Mouse (Mus musculus) embryonic facial prominence, embryonic 11.5 days (tissue): ENCODE results near the gene Cfap99. TPM values are rescaled to one million over a fixed set of nuclear protein-coding genes. Genes with fewer than 3 reads are reported as not detected.
A peak's percentile ranks its signal among the peaks of the same experiment; 100 is the strongest.

Source experiments
- ATAC-seq: fragments of 200-750 bp; cut with Nextera tagmentation; replicated peaks from 2 replicates; pipeline ENCODE4 v1.8.0; 2017; ENCODE audit warnings: low read depth; ENCODE audit not compliant: insufficient number of reproducible peaks, low FRiP score, low TSS enrichment
- DNase-seq: peaks from one replicate; pipeline ENCODE4 v3.0.0-alpha.2; 2015; ENCODE audit warnings: low spot score
- H3K27ac ChIP-seq: fragments of 300-500 bp; sonication (generic); replicated peaks from 2 replicates; pipeline ENCODE4 v1.5.1; 2014; ENCODE audit warnings: mild to moderate bottlenecking, low read depth, low read length, control low read depth
- H3K27me3 ChIP-seq: fragments of 300-500 bp; sonication (generic); 2 replicates; pipeline ENCODE4 v1.6.1; 2014; ENCODE audit warnings: mild to moderate bottlenecking, low read length, moderate library complexity, mixed read lengths; ENCODE audit not compliant: control insufficient read depth, insufficient read depth
- H3K36me3 ChIP-seq: fragments of 300-500 bp; sonication (generic); replicated peaks from 2 replicates; pipeline ENCODE4 v1.6.1; 2014; ENCODE audit warnings: low read depth, mild to moderate bottlenecking, low read length, moderate library complexity, mixed read lengths; ENCODE audit not compliant: control insufficient read depth, insufficient read depth
- H3K4me1 ChIP-seq: fragments of 300-500 bp; sonication (generic); 2 replicates; pipeline ENCODE4 v1.6.1; 2014; ENCODE audit warnings: low read length, mixed read lengths; ENCODE audit not compliant: control insufficient read depth, insufficient read depth
- H3K4me2 ChIP-seq: fragments of 300-500 bp; sonication (generic); 2 replicates; pipeline ENCODE4 v1.6.1; 2014; ENCODE audit warnings: low read depth, mild to moderate bottlenecking, control low read depth, low read length, moderate library complexity
- H3K4me3 ChIP-seq: fragments of 300-500 bp; sonication (generic); 2 replicates; pipeline ENCODE4 v1.5.1; 2014; ENCODE audit warnings: low read depth, low read length, control low read depth
- H3K9ac ChIP-seq: fragments of 300-500 bp; sonication (generic); replicated peaks from 2 replicates; pipeline ENCODE4 v1.6.1; 2014; ENCODE audit warnings: mild to moderate bottlenecking, control low read depth, low read length
- H3K9me3 ChIP-seq: fragments of 300-500 bp; sonication (generic); replicated peaks from 2 replicates; pipeline ENCODE4 v1.6.1; 2016; ENCODE audit warnings: mild to moderate bottlenecking, low read length, inconsistent platforms, mixed read lengths; ENCODE audit not compliant: control insufficient read depth
- WGBS: fragments of 180-500 bp; shearing (Covaris S2); extraction: QIAGEN DNeasy Blood & Tissue Kit; methylation state at CpG from one replicate; pipeline ENCODE4 v1.1.7; 2014; 5-methylcytosine and 5-hydroxymethylcytosine counted together
- polyA plus RNA-seq: library from polyadenylated mRNA; unstranded; fragments of >200 nt; fragmentation: Nextera tagmentation; extraction: Ambion mirVana; gene quantifications from 2 replicates; pipeline ENCODE4 v1.2.1, GENCODE M21; 2014

The Cfap99 gene
- polyA plus RNA-seq, 1 experiment from 2014 or later = not detected

- ATAC-seq = no peak
- 48% methylated on average over 4 of the region's 4 CpGs for WGBS
- no peak overlapping the region for H3K4me3 ChIP-seq
- no peaks in the 10 kb centered on the region for H3K9me3 ChIP-seq
- H3K27ac ChIP-seq = no peak overlapping the region
- no peaks in the 10 kb centered on the region for H3K36me3 ChIP-seq
- no peaks in the 10 kb centered on the region for H3K27me3 ChIP-seq
- no peak overlapping the region for H3K4me2 ChIP-seq
- H3K4me1 ChIP-seq = no peaks in the 10 kb centered on the region
- no peak overlapping the region for H3K9ac ChIP-seq
- DNase-seq = no peak
Measured at GRCm38 (mm10) chr5:34252967-34253519, 35.4 kb upstream of the Cfap99 start.

GRCm38 (mm10) chr5:34254309-34254708 lies 34.1 kb upstream of the Cfap99 start:
- no peaks in the 10 kb centered on the region for H3K36me3 ChIP-seq
- DNase-seq = no peak
- H3K9ac ChIP-seq = no peak overlapping the region
- 59% methylated on average over 8 of the region's 8 CpGs for WGBS
- H3K4me1 ChIP-seq = no peaks in the 10 kb centered on the region
- no peak overlapping the region for H3K4me3 ChIP-seq
- no peaks in the 10 kb centered on the region for H3K27me3 ChIP-seq
- no peaks in the 10 kb centered on the region for H3K9me3 ChIP-seq
- H3K4me2 ChIP-seq = no peak overlapping the region
- H3K27ac ChIP-seq = no peak overlapping the region
- no peak for ATAC-seq

GRCm38 (mm10) chr5:34255189-34255588 lies 33.2 kb upstream of the Cfap99 start:
- Histone ChIP-seq H3K9ac (no peak overlapping the region), H3K27me3 (no peaks in the 10 kb centered on the region), H3K27ac (no peak overlapping the region), H3K4me1 (no peaks in the 10 kb centered on the region), H3K9me3 (no peaks in the 10 kb centered on the region), H3K4me3 (no peak overlapping the region), H3K36me3 (no peaks in the 10 kb centered on the region), H3K4me2 (no peak overlapping the region)
- 80% methylated on average over 3 of the region's 3 CpGs for WGBS
- no peak for ATAC-seq
- DNase-seq = no peak

- ATAC-seq = no peak
- Histone ChIP-seq H3K27ac (no peak overlapping the region), H3K27me3 (no peaks in the 10 kb centered on the region), H3K9me3 (no peaks in the 10 kb centered on the region), H3K4me3 (no peak overlapping the region), H3K9ac (no peak overlapping the region), H3K4me1 (no peaks in the 10 kb centered on the region), H3K36me3 (no peaks in the 10 kb centered on the region), H3K4me2 (no peak overlapping the region)
- no peak for DNase-seq
- 64% methylated on average over 3 of the region's 3 CpGs for WGBS
Measured at GRCm38 (mm10) chr5:34259172-34259816, 29.1 kb upstream of the Cfap99 start.

GRCm38 (mm10) chr5:34266065-34266464 lies 22.3 kb upstream of the Cfap99 start:
- Histone ChIP-seq H3K4me3 (no peak overlapping the region), H3K9ac (no peak overlapping the region), H3K4me2 (no peak overlapping the region), H3K4me1 (no peaks in the 10 kb centered on the region), H3K27me3 (no peaks in the 10 kb centered on the region), H3K9me3 (no peaks in the 10 kb centered on the region), H3K27ac (no peak overlapping the region), H3K36me3 (no peaks in the 10 kb centered on the region)
- WGBS = 75% methylated on average over 4 of the region's 4 CpGs
- no peak for ATAC-seq
- no peak for DNase-seq

GRCm38 (mm10) chr5:34269197-34269920 lies 19.0 kb upstream of the Cfap99 start:
- 90% methylated on average over 16 of the region's 16 CpGs for WGBS
- DNase-seq (no peak), ATAC-seq (no peak)
- Histone ChIP-seq H3K27me3 (no peaks in the 10 kb centered on the region), H3K4me1 (no peaks in the 10 kb centered on the region), H3K27ac (no peak overlapping the region), H3K36me3 (no peaks in the 10 kb centered on the region), H3K4me2 (no peak overlapping the region), H3K4me3 (no peak overlapping the region), H3K9ac (no peak overlapping the region), H3K9me3 (no peaks in the 10 kb centered on the region)

GRCm38 (mm10) chr5:34269921-34270465 lies 18.4 kb upstream of the Cfap99 start:
- H3K4me2 ChIP-seq = no peak overlapping the region
- no peaks in the 10 kb centered on the region for H3K36me3 ChIP-seq
- H3K9ac ChIP-seq = no peak overlapping the region
- H3K9me3 ChIP-seq = no peaks in the 10 kb centered on the region
- WGBS = 73% methylated on average over 12 of the region's 12 CpGs
- no peak overlapping the region for H3K4me3 ChIP-seq
- DNase-seq (no peak), ATAC-seq (no peak)
- no peaks in the 10 kb centered on the region for H3K27me3 ChIP-seq
- H3K27ac ChIP-seq = no peak overlapping the region
- no peaks in the 10 kb centered on the region for H3K4me1 ChIP-seq

GRCm38 (mm10) chr5:34271743-34272142 lies 16.7 kb upstream of the Cfap99 start:
- WGBS = 25% methylated on average over 4 of the region's 4 CpGs
- DNase-seq (peak; percentile 45), ATAC-seq (no peak)
- H3K27ac ChIP-seq = no peak overlapping the region
- H3K9me3 ChIP-seq = no peaks in the 10 kb centered on the region
- no peaks in the 10 kb centered on the region for H3K36me3 ChIP-seq
- H3K4me3 ChIP-seq = no peak overlapping the region
- H3K27me3 ChIP-seq = no peaks in the 10 kb centered on the region
- no peaks in the 10 kb centered on the region for H3K4me1 ChIP-seq
- no peak overlapping the region for H3K9ac ChIP-seq
- H3K4me2 ChIP-seq = no peak overlapping the region
